Mouse (Mus musculus): ENCODE measurements around the gene Map1a.

The Map1a gene

GRCm38 (mm10) chr2:121287850-121288249 lies 1.6 kb upstream of the Map1a start:
- Histone ChIP-seq H3K36me3 (ENCODE audit: insufficient read depth, low read length) (0 out of 2 replicates have a peak, but pooled peaks cover 4% of the 10 kb centered on the region), H3K9me3 (ENCODE audit: low read length) (no peaks in the 10 kb centered on the region), H3K27me3 (ENCODE audit: insufficient read depth, low read length) (peaks cover 19% of the 10 kb centered on the region), H3K4me3 (replicated peaks; ENCODE audit: low read length) (no peak overlapping the region), H3K4me1 (replicated peaks; ENCODE audit: low read depth, low read length) (peaks cover 46% of the 10 kb centered on the region)
- no peak for TF ChIP-seq CTCF (conservative IDR thresholded peaks at IDR 0.05; ENCODE audit: low read length)
- TF ChIP-seq NANOG (IDR thresholded peaks at IDR 0.05; ENCODE audit: borderline replicate concordance, low read length): no peak
- TF ChIP-seq POU5F1 (IDR thresholded peaks at IDR 0.05; ENCODE audit: borderline replicate concordance, low read length): no peak

GRCm38 (mm10) chr2:121289730-121290540 lies 535 bp downstream of the Map1a start:
- Histone ChIP-seq H3K36me3 (ENCODE audit: insufficient read depth, low read length) (peaks cover 6% of the 10 kb centered on the region; the same call in 1 of the 2 replicates), H3K4me1 (replicated peaks; ENCODE audit: low read depth, low read length) (peaks cover 55% of the 10 kb centered on the region), H3K9me3 (ENCODE audit: low read length) (peaks cover 3% of the 10 kb centered on the region; the same call in 1 of the 2 replicates), H3K4me3 (replicated peaks; ENCODE audit: low read length) (peak overlapping the region; percentile 87), H3K27me3 (ENCODE audit: insufficient read depth, low read length) (peaks cover 19% of the 10 kb centered on the region)
- TF ChIP-seq NANOG (IDR thresholded peaks at IDR 0.05; ENCODE audit: borderline replicate concordance, low read length) (no peak), POU5F1 (IDR thresholded peaks at IDR 0.05; ENCODE audit: borderline replicate concordance, low read length) (no peak), CTCF (conservative IDR thresholded peaks at IDR 0.05; ENCODE audit: low read length) (no peak)

- Histone ChIP-seq H3K27me3 (ENCODE audit: insufficient read depth, low read length) (peaks cover 30% of the 10 kb centered on the region), H3K4me3 (replicated peaks; ENCODE audit: low read length) (no peak overlapping the region), H3K4me1 (replicated peaks; ENCODE audit: low read depth, low read length) (peaks cover 80% of the 10 kb centered on the region), H3K9me3 (ENCODE audit: low read length) (peaks cover 3% of the 10 kb centered on the region; the same call in 1 of the 2 replicates), H3K36me3 (ENCODE audit: insufficient read depth, low read length) (peaks cover 6% of the 10 kb centered on the region; the same call in 1 of the 2 replicates)
- no peak for TF ChIP-seq POU5F1 (IDR thresholded peaks at IDR 0.05; ENCODE audit: borderline replicate concordance, low read length)
- TF ChIP-seq NANOG (IDR thresholded peaks at IDR 0.05; ENCODE audit: borderline replicate concordance, low read length): no peak
- no peak for TF ChIP-seq CTCF (conservative IDR thresholded peaks at IDR 0.05; ENCODE audit: low read length)
Measured at GRCm38 (mm10) chr2:121292316-121293013, 3.1 kb downstream of the Map1a start.

- Histone ChIP-seq H3K27me3 (ENCODE audit: insufficient read depth, low read length) (peaks cover 35% of the 10 kb centered on the region), H3K4me3 (replicated peaks; ENCODE audit: low read length) (peak overlapping the region; percentile 71)
- TF ChIP-seq POU5F1 (IDR thresholded peaks at IDR 0.05; ENCODE audit: borderline replicate concordance, low read length) (no peak), NANOG (IDR thresholded peaks at IDR 0.05; ENCODE audit: borderline replicate concordance, low read length) (no peak), CTCF (conservative IDR thresholded peaks at IDR 0.05; ENCODE audit: low read length) (no peak)
Measured at GRCm38 (mm10) chr2:121294182-121294581, 4.8 kb downstream of the Map1a start.

GRCm38 (mm10) chr2:121294753-121295607 lies 5.6 kb downstream of the Map1a start:
- Histone ChIP-seq H3K9me3 (ENCODE audit: low read length) (peaks cover 3% of the 10 kb centered on the region; the same call in 1 of the 2 replicates), H3K36me3 (ENCODE audit: insufficient read depth, low read length) (peaks cover 22% of the 10 kb centered on the region), H3K27me3 (ENCODE audit: insufficient read depth, low read length) (peaks cover 39% of the 10 kb centered on the region), H3K4me1 (replicated peaks; ENCODE audit: low read depth, low read length) (peaks cover 93% of the 10 kb centered on the region), H3K4me3 (replicated peaks; ENCODE audit: low read length) (peak overlapping the region; percentile 71)
- TF ChIP-seq NANOG (IDR thresholded peaks at IDR 0.05; ENCODE audit: borderline replicate concordance, low read length): no peak
- no peak for TF ChIP-seq CTCF (conservative IDR thresholded peaks at IDR 0.05; ENCODE audit: low read length)

More at GRCm38 (mm10) chr2:121294182-121294581, 4.8 kb downstream of the Map1a start:
- Histone ChIP-seq H3K9me3 (ENCODE audit: low read length) (peaks cover 3% of the 10 kb centered on the region; the same call in 1 of the 2 replicates), H3K4me1 (replicated peaks; ENCODE audit: low read depth, low read length) (peaks cover 88% of the 10 kb centered on the region), H3K36me3 (ENCODE audit: insufficient read depth, low read length) (peaks cover 14% of the 10 kb centered on the region)

GRCm38 (mm10) chr2:121295608-121296571 lies 6.5 kb downstream of the Map1a start:
- Histone ChIP-seq H3K9me3 (ENCODE audit: low read length) (peaks cover 3% of the 10 kb centered on the region; the same call in 1 of the 2 replicates), H3K4me1 (replicated peaks; ENCODE audit: low read depth, low read length) (peaks cover 93% of the 10 kb centered on the region), H3K27me3 (ENCODE audit: insufficient read depth, low read length) (peaks cover 39% of the 10 kb centered on the region), H3K36me3 (ENCODE audit: insufficient read depth, low read length) (peaks cover 31% of the 10 kb centered on the region), H3K4me3 (replicated peaks; ENCODE audit: low read length) (peak overlapping the region; percentile 71)
- TF ChIP-seq CTCF (conservative IDR thresholded peaks at IDR 0.05; ENCODE audit: low read length): no peak
- TF ChIP-seq POU5F1 (IDR thresholded peaks at IDR 0.05; ENCODE audit: borderline replicate concordance, low read length): no peak
- TF ChIP-seq NANOG (IDR thresholded peaks at IDR 0.05; ENCODE audit: borderline replicate concordance, low read length): no peak

GRCm38 (mm10) chr2:121296754-121297231 lies 7.4 kb downstream of the Map1a start:
- peaks cover 38% of the 10 kb centered on the region for H3K27me3 ChIP-seq (ENCODE audit: insufficient read depth, low read length)
- peaks cover 3% of the 10 kb centered on the region; the same call in 1 of the 2 replicates for H3K9me3 ChIP-seq (ENCODE audit: low read length)
- no peak for TF ChIP-seq POU5F1 (IDR thresholded peaks at IDR 0.05; ENCODE audit: borderline replicate concordance, low read length)
- no peak for TF ChIP-seq CTCF (conservative IDR thresholded peaks at IDR 0.05; ENCODE audit: low read length)
- no peak for TF ChIP-seq NANOG (IDR thresholded peaks at IDR 0.05; ENCODE audit: borderline replicate concordance, low read length)
- peak overlapping the region; percentile 71 for H3K4me3 ChIP-seq (replicated peaks; ENCODE audit: low read length)
- peaks cover 40% of the 10 kb centered on the region for H3K36me3 ChIP-seq (ENCODE audit: insufficient read depth, low read length)
- peaks cover 98% of the 10 kb centered on the region for H3K4me1 ChIP-seq (replicated peaks; ENCODE audit: low read depth, low read length)

All from E14TG2a.4 (cell line).